Mouse (Mus musculus): ENCODE data around the gene Pax3. TPM values are rescaled to one million over a fixed set of nuclear protein-coding genes. Genes with fewer than 3 reads are reported as not detected.

Pax3 gene
- polyA plus RNA-seq, 1 experiment from 2014 or later: not detected

DNA sequence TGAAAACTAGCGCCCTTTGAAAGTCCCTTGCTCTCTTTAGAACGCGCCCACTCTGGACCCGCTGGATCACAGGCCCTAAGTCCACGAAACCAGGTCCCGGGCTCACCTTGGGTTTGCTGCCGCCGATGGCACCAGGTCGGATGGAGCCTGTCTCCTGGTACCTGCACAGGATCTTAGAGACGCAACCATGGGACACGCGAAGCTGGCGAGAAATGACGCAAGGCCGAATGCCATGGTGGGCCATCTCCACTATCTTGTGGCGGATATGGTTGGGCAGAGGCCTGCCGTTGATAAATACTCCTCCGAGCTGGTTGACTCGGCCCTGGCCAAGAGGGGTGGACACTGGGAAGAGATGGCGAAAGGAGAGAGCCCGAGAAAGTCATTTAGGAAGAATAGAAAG, 1.8 kb downstream of the Pax3 start:
- no peaks in the 10 kb centered on the region for H3K4me1 ChIP-seq (ENCODE audit: control insufficient read depth, insufficient read depth, low read length)
- H3K27ac ChIP-seq (ENCODE audit: low read length): no peak overlapping the region
- no peak overlapping the region for H3K4me2 ChIP-seq (replicated peaks; ENCODE audit: low read depth, low read length)
- H3K36me3 ChIP-seq (ENCODE audit: control insufficient read depth, insufficient read depth, low read length): no peaks in the 10 kb centered on the region
- H3K9me3 ChIP-seq (ENCODE audit: control insufficient read depth, low read depth, low read length): no peaks in the 10 kb centered on the region
- H3K4me3 ChIP-seq (ENCODE audit: low read depth, low read length): no peak overlapping the region
- peaks cover 86% of the 10 kb centered on the region for H3K27me3 ChIP-seq (ENCODE audit: control insufficient read depth, insufficient read depth, low read length)
- WGBS: 2% methylated on average over 21 of the region's 21 CpGs
- ATAC-seq (ENCODE audit: insufficient number of reproducible peaks, insufficient read depth, low FRiP score, low read depth): no peak
- no peak overlapping the region for H3K9ac ChIP-seq (replicated peaks; ENCODE audit: low read depth, low read length)

- H3K27ac ChIP-seq (ENCODE audit: low read length): no peak overlapping the region
- H3K27me3 ChIP-seq (ENCODE audit: control insufficient read depth, insufficient read depth, low read length): peaks cover 86% of the 10 kb centered on the region
- H3K4me2 ChIP-seq (replicated peaks; ENCODE audit: low read depth, low read length): no peak overlapping the region
- no peak for ATAC-seq (ENCODE audit: insufficient number of reproducible peaks, insufficient read depth, low FRiP score, low read depth)
- H3K4me3 ChIP-seq (ENCODE audit: low read depth, low read length): no peak overlapping the region
- no peaks in the 10 kb centered on the region for H3K9me3 ChIP-seq (ENCODE audit: control insufficient read depth, low read depth, low read length)
- WGBS: 5% methylated on average over 6 of the region's 6 CpGs
- H3K4me1 ChIP-seq (ENCODE audit: control insufficient read depth, insufficient read depth, low read length): no peaks in the 10 kb centered on the region
- H3K9ac ChIP-seq (replicated peaks; ENCODE audit: low read depth, low read length): no peak overlapping the region
- no peaks in the 10 kb centered on the region for H3K36me3 ChIP-seq (ENCODE audit: control insufficient read depth, insufficient read depth, low read length)
Measured at GRCm38 (mm10) chr1:78194381-78195047, 2.4 kb downstream of the Pax3 start.

DNA sequence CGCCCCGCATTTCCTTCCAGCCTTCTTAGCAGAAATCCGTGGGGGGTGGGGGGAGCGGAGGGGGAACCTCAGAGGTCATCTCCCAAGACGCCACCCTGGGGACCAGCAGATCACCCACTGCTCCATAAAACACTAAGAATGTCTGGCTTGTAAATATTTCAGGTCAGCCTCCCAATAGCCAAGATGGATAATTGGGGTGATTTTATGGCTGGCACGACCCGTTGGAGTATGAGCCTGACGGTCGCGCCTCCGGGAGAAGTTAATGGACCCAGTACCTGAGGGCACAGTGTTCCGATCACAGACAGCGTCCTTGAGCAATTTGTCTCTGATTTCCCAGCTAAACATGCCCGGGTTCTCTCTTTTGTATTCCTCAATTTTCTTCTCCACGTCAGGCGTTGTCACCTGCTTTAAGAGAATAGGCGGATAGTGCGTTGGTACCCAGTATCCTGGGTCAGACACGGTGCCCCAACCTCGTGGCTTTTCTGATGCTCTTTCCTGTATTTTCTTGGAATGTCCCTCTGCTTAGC, 3.4 kb downstream of the Pax3 start:
- H3K27ac ChIP-seq (ENCODE audit: low read length): no peak overlapping the region
- no peak overlapping the region for H3K4me2 ChIP-seq (replicated peaks; ENCODE audit: low read depth, low read length)
- peaks cover 83% of the 10 kb centered on the region for H3K27me3 ChIP-seq (ENCODE audit: control insufficient read depth, insufficient read depth, low read length)
- H3K36me3 ChIP-seq (ENCODE audit: control insufficient read depth, insufficient read depth, low read length): no peaks in the 10 kb centered on the region
- 3% methylated on average over 20 of the region's 20 CpGs for WGBS
- no peak overlapping the region for H3K9ac ChIP-seq (replicated peaks; ENCODE audit: low read depth, low read length)
- no peaks in the 10 kb centered on the region for H3K9me3 ChIP-seq (ENCODE audit: control insufficient read depth, low read depth, low read length)
- H3K4me3 ChIP-seq (ENCODE audit: low read depth, low read length): no peak overlapping the region
- ATAC-seq (ENCODE audit: insufficient number of reproducible peaks, insufficient read depth, low FRiP score, low read depth): no peak
- no peaks in the 10 kb centered on the region for H3K4me1 ChIP-seq (ENCODE audit: control insufficient read depth, insufficient read depth, low read length)

GRCm38 (mm10) chr1:78192746-78193464, 4.0 kb downstream of the Pax3 start:
- Histone ChIP-seq H3K4me2 (replicated peaks; ENCODE audit: low read depth, low read length) (no peak overlapping the region), H3K4me3 (ENCODE audit: low read depth, low read length) (no peak overlapping the region), H3K27me3 (ENCODE audit: control insufficient read depth, insufficient read depth, low read length) (peaks cover 77% of the 10 kb centered on the region), H3K4me1 (ENCODE audit: control insufficient read depth, insufficient read depth, low read length) (no peaks in the 10 kb centered on the region), H3K36me3 (ENCODE audit: control insufficient read depth, insufficient read depth, low read length) (no peaks in the 10 kb centered on the region), H3K9me3 (ENCODE audit: control insufficient read depth, low read depth, low read length) (no peaks in the 10 kb centered on the region), H3K27ac (ENCODE audit: low read length) (no peak overlapping the region), H3K9ac (replicated peaks; ENCODE audit: low read depth, low read length) (no peak overlapping the region)
- ATAC-seq (ENCODE audit: insufficient number of reproducible peaks, insufficient read depth, low FRiP score, low read depth): no peak
- 2% methylated on average over 20 of the region's 20 CpGs for WGBS

GRCm38 (mm10) chr1:78192217-78192735, 4.7 kb downstream of the Pax3 start:
- no peaks in the 10 kb centered on the region for H3K36me3 ChIP-seq (ENCODE audit: control insufficient read depth, insufficient read depth, low read length)
- ATAC-seq (ENCODE audit: insufficient number of reproducible peaks, insufficient read depth, low FRiP score, low read depth): no peak
- no peaks in the 10 kb centered on the region for H3K4me1 ChIP-seq (ENCODE audit: control insufficient read depth, insufficient read depth, low read length)
- peaks cover 76% of the 10 kb centered on the region for H3K27me3 ChIP-seq (ENCODE audit: control insufficient read depth, insufficient read depth, low read length)
- 3% methylated on average over 19 of the region's 19 CpGs for WGBS
- no peak overlapping the region for H3K27ac ChIP-seq (ENCODE audit: low read length)
- no peak overlapping the region for H3K4me2 ChIP-seq (replicated peaks; ENCODE audit: low read depth, low read length)
- H3K4me3 ChIP-seq (ENCODE audit: low read depth, low read length): no peak overlapping the region
- no peaks in the 10 kb centered on the region for H3K9me3 ChIP-seq (ENCODE audit: control insufficient read depth, low read depth, low read length)
- H3K9ac ChIP-seq (replicated peaks; ENCODE audit: low read depth, low read length): no peak overlapping the region

DNA sequence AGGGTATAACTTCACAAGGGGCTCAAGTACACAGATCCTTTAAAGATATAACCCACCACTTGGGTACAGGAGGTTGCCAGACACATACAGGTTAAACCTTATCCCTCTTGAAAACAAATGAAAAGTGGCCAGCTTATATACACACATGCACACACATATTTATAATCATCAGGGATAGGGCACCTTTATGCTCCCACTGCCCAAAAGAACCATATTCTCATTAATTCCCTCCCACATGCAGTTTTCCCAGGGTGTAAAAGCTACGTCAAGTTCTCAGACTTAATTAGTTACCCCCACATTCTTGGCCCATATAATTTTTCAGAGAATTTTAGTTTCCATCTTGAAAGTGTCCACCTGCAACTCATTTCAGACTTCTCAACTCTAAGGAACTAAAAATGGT, 5.2 kb downstream of the Pax3 start:
- Histone ChIP-seq H3K4me3 (ENCODE audit: low read depth, low read length) (no peak overlapping the region), H3K36me3 (ENCODE audit: control insufficient read depth, insufficient read depth, low read length) (no peaks in the 10 kb centered on the region), H3K4me1 (ENCODE audit: control insufficient read depth, insufficient read depth, low read length) (no peaks in the 10 kb centered on the region), H3K4me2 (replicated peaks; ENCODE audit: low read depth, low read length) (no peak overlapping the region), H3K27me3 (ENCODE audit: control insufficient read depth, insufficient read depth, low read length) (peaks cover 76% of the 10 kb centered on the region), H3K27ac (ENCODE audit: low read length) (no peak overlapping the region), H3K9me3 (ENCODE audit: control insufficient read depth, low read depth, low read length) (no peaks in the 10 kb centered on the region), H3K9ac (replicated peaks; ENCODE audit: low read depth, low read length) (no peak overlapping the region)
- 33% methylated on average over 1 of the region's 1 CpGs for WGBS
- no peak for ATAC-seq (ENCODE audit: insufficient number of reproducible peaks, insufficient read depth, low FRiP score, low read depth)

- Histone ChIP-seq H3K4me2 (replicated peaks; ENCODE audit: low read depth, low read length) (no peak overlapping the region), H3K36me3 (ENCODE audit: control insufficient read depth, insufficient read depth, low read length) (no peaks in the 10 kb centered on the region), H3K27me3 (ENCODE audit: control insufficient read depth, insufficient read depth, low read length) (peaks cover 75% of the 10 kb centered on the region), H3K27ac (ENCODE audit: low read length) (no peak overlapping the region), H3K9ac (replicated peaks; ENCODE audit: low read depth, low read length) (no peak overlapping the region), H3K4me3 (ENCODE audit: low read depth, low read length) (no peak overlapping the region), H3K4me1 (ENCODE audit: control insufficient read depth, insufficient read depth, low read length) (no peaks in the 10 kb centered on the region), H3K9me3 (ENCODE audit: control insufficient read depth, low read depth, low read length) (no peaks in the 10 kb centered on the region)
- WGBS: 39% methylated on average over 1 of the region's 1 CpGs
- no peak for ATAC-seq (ENCODE audit: insufficient number of reproducible peaks, insufficient read depth, low FRiP score, low read depth)
Measured at GRCm38 (mm10) chr1:78191331-78191730, 5.6 kb downstream of the Pax3 start.

- Histone ChIP-seq H3K36me3 (ENCODE audit: control insufficient read depth, insufficient read depth, low read length) (no peaks in the 10 kb centered on the region), H3K4me1 (ENCODE audit: control insufficient read depth, insufficient read depth, low read length) (no peaks in the 10 kb centered on the region), H3K4me3 (ENCODE audit: low read depth, low read length) (no peak overlapping the region), H3K27ac (ENCODE audit: low read length) (no peak overlapping the region), H3K9ac (replicated peaks; ENCODE audit: low read depth, low read length) (no peak overlapping the region), H3K27me3 (ENCODE audit: control insufficient read depth, insufficient read depth, low read length) (peaks cover 73% of the 10 kb centered on the region), H3K9me3 (ENCODE audit: control insufficient read depth, low read depth, low read length) (no peaks in the 10 kb centered on the region), H3K4me2 (replicated peaks; ENCODE audit: low read depth, low read length) (no peak overlapping the region)
- WGBS: 7% methylated on average over 12 of the region's 12 CpGs
- no peak for ATAC-seq (ENCODE audit: insufficient number of reproducible peaks, insufficient read depth, low FRiP score, low read depth)
Measured at GRCm38 (mm10) chr1:78190386-78191111, 6.4 kb downstream of the Pax3 start.
